Mouse (Mus musculus): ENCODE results near the gene Slc1a2. TPM values are rescaled to one million over a fixed set of nuclear protein-coding genes. Genes with fewer than 3 reads are reported as not detected.

Gene Slc1a2
- total and polyA plus RNA-seq, 3 experiments: 0.08 TPM; not detected in 2

- no peak for TF ChIP-seq USF1 (IDR thresholded peaks at IDR 0.05; ENCODE audit: low read depth, low read length)
- TF ChIP-seq CHD1 (IDR thresholded peaks at IDR 0.05; ENCODE audit: low read depth, low read length): no peak
- TF ChIP-seq E2F4 (IDR thresholded peaks at IDR 0.05; ENCODE audit: borderline replicate concordance, low read depth, low read length): no peak
- no peak for TF ChIP-seq ZC3H11A (IDR thresholded peaks at IDR 0.05; ENCODE audit: low read depth, low read length)
- no peak for TF ChIP-seq CTCF (IDR thresholded peaks at IDR 0.05 in 2 of 3, conservative IDR thresholded peaks at IDR 0.05 in 1 of 3; ENCODE audit: control insufficient read depth in 1 of 3, insufficient read depth in 1 of 3, low read depth in 2 of 3, low read length in 3 of 3, poor library complexity in 1 of 3, severe bottlenecking in 1 of 3)
- no peak for TF ChIP-seq KAT2A (conservative IDR thresholded peaks at IDR 0.05; ENCODE audit: low read depth, low read length)
- no peak for TF ChIP-seq EP300 (IDR thresholded peaks at IDR 0.05; ENCODE audit: low read depth in 1 of 2, low read length in 2 of 2)
- no peak for TF ChIP-seq RAD21 (IDR thresholded peaks at IDR 0.05; ENCODE audit: low read depth, low read length)
- no peak for TF ChIP-seq ELF1 (IDR thresholded peaks at IDR 0.05; ENCODE audit: low read depth, low read length)
- no peak overlapping the region for H3K4me3 ChIP-seq (ENCODE audit: control insufficient read depth in 1 of 2, insufficient read depth in 1 of 2, low read depth in 2 of 2, low read length in 2 of 2)
- H3K9me3 ChIP-seq (replicated peaks; ENCODE audit: insufficient read depth, low read length): no peaks in the 10 kb centered on the region
- H3K79me2 ChIP-seq (ENCODE audit: control insufficient read depth, insufficient read depth, low read length, poor library complexity): no peaks in the 10 kb centered on the region
- no peak overlapping the region for H3K27ac ChIP-seq (ENCODE audit: control insufficient read depth, low read depth, low read length)
- H3K36me3 ChIP-seq (ENCODE audit: control insufficient read depth in 1 of 2, insufficient read depth in 2 of 2, low read length in 2 of 2): peaks cover 0 to 18% of the 10 kb centered on the region in 2 experiments; a peak in 2 of 4 replicates
- no peak for DNase-seq (ENCODE audit: low read depth, low spot score)
- H3K4me1 ChIP-seq (ENCODE audit: control insufficient read depth in 1 of 2, insufficient read depth in 2 of 2, low read length in 2 of 2): no peaks in the 10 kb centered on the region
- H3K9ac ChIP-seq (ENCODE audit: control insufficient read depth, low read depth, low read length, poor library complexity, severe bottlenecking): no peak overlapping the region
- no peaks in the 10 kb centered on the region for H3K27me3 ChIP-seq (ENCODE audit: control insufficient read depth in 1 of 2, insufficient read depth in 2 of 2, low read length in 2 of 2)
Observed at GRCm38 (mm10) chr2:102838179-102838578, 179.7 kb downstream of the Slc1a2 start.

Other genes starting within 250 kb of the Slc1a2 start
- not detected in 2 replicates for gene Fjx1, start 206.2 kb upstream of the Slc1a2 start, total RNA-seq (2012; rRNA removed)
- not detected for gene Fjx1, start 206.2 kb upstream of the Slc1a2 start, polyA plus RNA-seq (2012; ENCODE audit: insufficient read depth in 1 of 2, insufficient read length in 2 of 2, low read depth in 1 of 2, low replicate concordance in 2 of 2, missing spikeins in 1 of 2)
- gene Pamr1, start 108.6 kb upstream of the Slc1a2 start, total RNA-seq (2012; rRNA removed): not detected in 2 replicates
- gene Pamr1, start 108.6 kb upstream of the Slc1a2 start, polyA plus RNA-seq (2012; ENCODE audit: insufficient read depth in 1 of 2, insufficient read length in 2 of 2, low read depth in 1 of 2, low replicate concordance in 2 of 2, missing spikeins in 1 of 2): not detected
- 43.8 and 58.5 TPM in 2 replicates for gene Cd44, start 243.0 kb downstream of the Slc1a2 start, total RNA-seq (2012; rRNA removed)
- gene Cd44, start 243.0 kb downstream of the Slc1a2 start, polyA plus RNA-seq (2012; ENCODE audit: insufficient read depth in 1 of 2, insufficient read length in 2 of 2, low read depth in 1 of 2, low replicate concordance in 2 of 2, missing spikeins in 1 of 2): 100 to 1,000 TPM in 1 of 2 experiments, 10 to 100 TPM in 1; 53.9 to 226 TPM

Data from MEL (cell line).